Mouse (Mus musculus): ENCODE measurements at regions not wholly inside any gene's neighbourhood (a gene's known extent, or its start where the extent isn't known, plus 50 kb on each side); places are given as distances from the start of the nearest gene placed in this dataset.

DNA sequence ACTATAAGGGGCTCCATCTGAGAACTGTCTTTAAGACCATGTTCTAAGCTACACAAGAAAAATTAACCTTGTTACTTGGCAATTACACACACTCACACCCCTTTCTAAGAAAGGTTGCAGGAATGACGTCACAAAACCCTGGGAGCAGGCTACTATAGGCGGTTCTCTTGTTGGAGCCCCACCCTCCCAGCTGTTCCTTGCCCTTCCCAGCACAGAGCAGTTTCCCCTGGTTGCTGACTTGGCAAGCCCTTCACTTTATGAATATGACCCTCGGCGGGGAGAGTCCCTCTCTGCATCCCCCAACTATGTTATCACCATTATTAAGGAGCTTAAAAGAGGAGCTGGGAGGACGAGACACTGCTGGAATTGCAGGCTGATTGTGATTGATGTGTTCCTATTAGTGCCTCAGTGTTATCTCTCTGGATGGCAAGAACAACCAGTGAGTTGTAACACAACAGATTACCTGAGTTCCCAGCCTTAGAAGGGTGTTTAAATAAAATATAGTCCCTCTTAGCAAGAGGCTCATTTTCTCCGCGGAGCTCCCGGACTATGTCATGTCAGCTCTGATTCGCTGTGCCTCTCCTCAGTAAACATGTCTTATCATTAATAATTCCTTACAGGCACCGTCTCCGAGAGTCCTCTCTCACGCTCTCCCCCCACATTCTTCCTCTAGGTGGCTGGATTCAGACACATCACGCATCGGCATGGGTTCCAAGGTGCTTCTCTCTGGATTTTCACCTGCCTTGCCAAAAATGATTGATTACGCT lies 105.7 kb downstream of the Insig2 start:
- Histone ChIP-seq H3K4me3 (replicated peaks; ENCODE audit: low read length) (no peak overlapping the region), H3K4me2 (replicated peaks; ENCODE audit: low read depth, low read length, severe bottlenecking) (no peak overlapping the region), H3K9me3 (ENCODE audit: control insufficient read depth, low read length) (no peaks in the 10 kb centered on the region), H3K9ac (ENCODE audit: low read depth, low read length, severe bottlenecking) (no peak overlapping the region), H3K4me1 (ENCODE audit: control insufficient read depth, insufficient read depth, low read length) (no peaks in the 10 kb centered on the region), H3K27ac (replicated peaks; ENCODE audit: low read depth, low read length) (no peak overlapping the region), H3K27me3 (ENCODE audit: control insufficient read depth, insufficient read depth, low read length) (no peaks in the 10 kb centered on the region), H3K36me3 (ENCODE audit: control insufficient read depth, insufficient read depth, low read length) (no peaks in the 10 kb centered on the region)
- no peak for DNase-seq (ENCODE audit: low spot score)
- WGBS: 41% methylated on average over 15 of the region's 15 CpGs
- no peak for TF ChIP-seq POLR2A (IDR thresholded peaks at IDR 0.05; ENCODE audit: borderline replicate concordance, extremely low read depth, insufficient read depth, insufficient read length)
- ATAC-seq (ENCODE audit: low FRiP score, low read depth): 0 out of 2 replicates have a peak, but pooled peaks have one; percentile 44

DNA sequence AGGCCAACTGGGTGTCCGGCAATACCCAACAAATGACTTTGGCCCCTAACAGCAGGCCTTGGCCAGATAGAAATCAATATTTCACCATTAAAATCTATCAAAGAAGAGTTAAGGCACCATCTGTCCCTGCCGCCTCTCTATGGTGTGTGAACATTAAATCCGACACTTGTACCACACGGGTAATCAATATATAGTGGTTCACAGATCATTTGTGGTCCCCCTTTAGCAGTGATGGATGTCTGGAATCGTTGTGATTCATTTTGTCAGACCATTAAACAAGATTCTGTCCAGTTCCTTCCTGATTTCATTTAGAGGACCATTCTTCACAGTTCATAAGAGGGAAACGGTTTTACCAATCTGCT lies 105.2 kb downstream of the Insig2 start:
- 65% methylated on average over 6 of the region's 6 CpGs for WGBS
- H3K4me2 ChIP-seq (replicated peaks; ENCODE audit: low read depth, low read length, severe bottlenecking): no peak overlapping the region
- DNase-seq (ENCODE audit: low spot score) (no peak), ATAC-seq (ENCODE audit: low FRiP score, low read depth) (no peak)
- H3K27ac ChIP-seq (replicated peaks; ENCODE audit: low read depth, low read length): no peak overlapping the region
- H3K4me3 ChIP-seq (replicated peaks; ENCODE audit: low read length): no peak overlapping the region
- H3K36me3 ChIP-seq (ENCODE audit: control insufficient read depth, insufficient read depth, low read length): no peaks in the 10 kb centered on the region
- no peaks in the 10 kb centered on the region for H3K27me3 ChIP-seq (ENCODE audit: control insufficient read depth, insufficient read depth, low read length)
- TF ChIP-seq POLR2A (IDR thresholded peaks at IDR 0.05; ENCODE audit: borderline replicate concordance, extremely low read depth, insufficient read depth, insufficient read length): no peak
- no peak overlapping the region for H3K9ac ChIP-seq (ENCODE audit: low read depth, low read length, severe bottlenecking)
- no peaks in the 10 kb centered on the region for H3K4me1 ChIP-seq (ENCODE audit: control insufficient read depth, insufficient read depth, low read length)
- no peaks in the 10 kb centered on the region for H3K9me3 ChIP-seq (ENCODE audit: control insufficient read depth, low read length)

DNA sequence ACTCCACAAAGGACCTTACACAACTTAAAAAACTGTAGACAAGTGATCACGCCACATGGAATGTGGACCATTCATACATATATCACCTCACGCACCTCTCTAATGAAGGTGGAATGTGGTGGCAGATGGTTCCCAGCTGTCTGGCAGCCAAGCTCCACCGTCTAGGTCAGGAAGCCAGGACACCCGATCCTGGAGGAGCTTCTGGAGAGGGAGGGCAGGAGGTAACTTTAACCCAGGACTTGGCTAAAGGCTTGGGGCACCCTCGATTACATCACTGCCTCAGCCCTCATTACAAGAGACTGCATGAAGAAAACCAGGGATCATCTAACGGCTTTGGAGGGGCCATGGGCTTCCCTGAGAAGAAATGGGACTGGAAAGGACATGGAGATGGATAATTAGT lies 88.8 kb downstream of the Insig2 start:
- no peaks in the 10 kb centered on the region for H3K27me3 ChIP-seq (ENCODE audit: control insufficient read depth, insufficient read depth, low read length)
- WGBS: 33% methylated on average over 6 of the region's 6 CpGs
- DNase-seq (ENCODE audit: low spot score) (no peak), ATAC-seq (ENCODE audit: low FRiP score, low read depth) (peak; percentile 76)
- no peaks in the 10 kb centered on the region for H3K4me1 ChIP-seq (ENCODE audit: control insufficient read depth, insufficient read depth, low read length)
- no peak overlapping the region for H3K4me3 ChIP-seq (replicated peaks; ENCODE audit: low read length)
- H3K27ac ChIP-seq (replicated peaks; ENCODE audit: low read depth, low read length): no peak overlapping the region
- no peak overlapping the region for H3K4me2 ChIP-seq (replicated peaks; ENCODE audit: low read depth, low read length, severe bottlenecking)
- TF ChIP-seq POLR2A (IDR thresholded peaks at IDR 0.05; ENCODE audit: borderline replicate concordance, extremely low read depth, insufficient read depth, insufficient read length): no peak
- no peak overlapping the region for H3K9ac ChIP-seq (ENCODE audit: low read depth, low read length, severe bottlenecking)
- no peaks in the 10 kb centered on the region for H3K36me3 ChIP-seq (ENCODE audit: control insufficient read depth, insufficient read depth, low read length)
- no peaks in the 10 kb centered on the region for H3K9me3 ChIP-seq (ENCODE audit: control insufficient read depth, low read length)

DNA sequence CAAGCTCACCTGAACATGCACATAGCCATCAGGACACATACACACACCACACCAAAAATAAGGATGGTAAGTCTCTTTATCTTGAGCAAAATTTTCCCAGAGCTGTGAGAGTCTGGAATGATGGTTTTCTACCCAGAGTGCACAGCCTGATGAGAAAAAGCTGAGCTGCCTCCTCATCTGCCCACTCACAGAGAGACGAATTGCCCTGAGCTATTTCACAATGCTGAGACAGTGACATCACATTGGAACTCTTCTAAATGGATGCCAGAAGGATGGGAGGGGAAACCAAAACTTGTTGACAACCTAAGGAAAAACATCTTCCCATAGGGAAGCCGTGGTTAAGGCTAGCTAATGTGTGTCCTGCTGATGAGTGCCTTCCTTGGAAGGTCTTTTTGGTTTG lies 84.8 kb downstream of the Insig2 start:
- no peaks in the 10 kb centered on the region for H3K9me3 ChIP-seq (ENCODE audit: control insufficient read depth, low read length)
- ATAC-seq (ENCODE audit: low FRiP score, low read depth) (no peak), DNase-seq (ENCODE audit: low spot score) (no peak)
- H3K4me2 ChIP-seq (replicated peaks; ENCODE audit: low read depth, low read length, severe bottlenecking): no peak overlapping the region
- WGBS: 54% methylated on average over 2 of the region's 2 CpGs
- H3K27ac ChIP-seq (replicated peaks; ENCODE audit: low read depth, low read length): no peak overlapping the region
- no peaks in the 10 kb centered on the region for H3K36me3 ChIP-seq (ENCODE audit: control insufficient read depth, insufficient read depth, low read length)
- no peak overlapping the region for H3K9ac ChIP-seq (ENCODE audit: low read depth, low read length, severe bottlenecking)
- no peak overlapping the region for H3K4me3 ChIP-seq (replicated peaks; ENCODE audit: low read length)
- no peaks in the 10 kb centered on the region for H3K4me1 ChIP-seq (ENCODE audit: control insufficient read depth, insufficient read depth, low read length)
- no peak for TF ChIP-seq POLR2A (IDR thresholded peaks at IDR 0.05; ENCODE audit: borderline replicate concordance, extremely low read depth, insufficient read depth, insufficient read length)
- H3K27me3 ChIP-seq (ENCODE audit: control insufficient read depth, insufficient read depth, low read length): no peaks in the 10 kb centered on the region

DNA sequence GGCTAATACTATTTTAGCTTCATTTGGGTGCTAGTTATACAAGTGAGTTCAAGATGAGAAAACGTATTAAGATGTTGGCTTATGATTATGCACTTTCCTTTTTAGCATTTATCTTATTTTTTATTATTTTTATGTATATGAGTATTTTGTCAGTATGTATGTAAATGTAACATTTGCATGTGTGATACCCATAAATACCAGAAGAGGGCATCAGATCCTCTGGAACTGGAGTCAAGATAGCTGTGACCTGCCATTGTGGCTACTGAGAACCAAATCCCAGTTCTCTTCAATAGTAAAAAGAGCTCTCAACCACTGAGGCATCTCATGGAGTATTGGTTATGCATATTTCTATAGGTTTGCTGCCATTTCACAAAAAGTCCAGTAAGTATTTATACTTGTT lies 83.3 kb downstream of the Insig2 start:
- Histone ChIP-seq H3K9ac (ENCODE audit: low read depth, low read length, severe bottlenecking) (no peak overlapping the region), H3K4me1 (ENCODE audit: control insufficient read depth, insufficient read depth, low read length) (peaks cover 3% of the 10 kb centered on the region; the same call in 1 of the 2 replicates), H3K36me3 (ENCODE audit: control insufficient read depth, insufficient read depth, low read length) (no peaks in the 10 kb centered on the region), H3K27ac (replicated peaks; ENCODE audit: low read depth, low read length) (no peak overlapping the region), H3K4me2 (replicated peaks; ENCODE audit: low read depth, low read length, severe bottlenecking) (no peak overlapping the region), H3K9me3 (ENCODE audit: control insufficient read depth, low read length) (no peaks in the 10 kb centered on the region), H3K4me3 (replicated peaks; ENCODE audit: low read length) (no peak overlapping the region), H3K27me3 (ENCODE audit: control insufficient read depth, insufficient read depth, low read length) (no peaks in the 10 kb centered on the region)
- ATAC-seq (ENCODE audit: low FRiP score, low read depth) (no peak), DNase-seq (ENCODE audit: low spot score) (no peak)
- no peak for TF ChIP-seq POLR2A (IDR thresholded peaks at IDR 0.05; ENCODE audit: borderline replicate concordance, extremely low read depth, insufficient read depth, insufficient read length)
- WGBS: 51% methylated on average over 1 of the region's 1 CpGs
